Mouse (Mus musculus): ENCODE results near the gene Gstt3. TPM values are rescaled to one million over a fixed set of nuclear protein-coding genes. Genes with fewer than 3 reads are reported as not detected.

Gstt3 gene
- polyA plus RNA-seq, 1 experiment from 2014 or later: 11.8 TPM

DNA sequence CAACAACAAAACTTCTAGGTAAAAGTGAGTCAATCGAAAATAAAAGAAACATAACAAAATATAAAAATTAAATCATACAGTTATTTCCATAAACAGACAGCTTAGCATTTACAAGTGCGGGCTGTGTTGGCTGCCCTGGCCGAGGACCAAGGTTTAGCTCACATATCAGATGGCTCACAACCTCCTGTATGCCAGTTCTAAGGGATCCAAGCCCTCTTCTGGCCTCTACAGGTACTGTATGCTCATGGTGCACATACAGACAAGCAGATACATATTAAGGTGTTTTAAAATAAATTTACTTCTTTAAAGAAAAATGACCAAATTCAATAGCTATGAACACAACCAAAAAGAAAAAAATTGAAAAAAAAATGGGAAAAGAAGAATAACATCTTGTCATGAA, 20.9 kb downstream of the Gstt3 start:
- Histone ChIP-seq H3K9me3 (no peaks in the 10 kb centered on the region), H3K4me1 (peaks cover 15% of the 10 kb centered on the region), H3K27ac (no peak overlapping the region), H3K27me3 (no peaks in the 10 kb centered on the region), H3K4me3 (no peak overlapping the region), H3K36me3 (peaks cover 31% of the 10 kb centered on the region), H3K4me2 (no peak overlapping the region), H3K9ac (no peak overlapping the region)
- no peak for ATAC-seq (ENCODE audit: insufficient number of reproducible peaks, insufficient read depth, low FRiP score, low TSS enrichment, low read depth)
- WGBS: 97% methylated on average over 3 of the region's 3 CpGs

DNA sequence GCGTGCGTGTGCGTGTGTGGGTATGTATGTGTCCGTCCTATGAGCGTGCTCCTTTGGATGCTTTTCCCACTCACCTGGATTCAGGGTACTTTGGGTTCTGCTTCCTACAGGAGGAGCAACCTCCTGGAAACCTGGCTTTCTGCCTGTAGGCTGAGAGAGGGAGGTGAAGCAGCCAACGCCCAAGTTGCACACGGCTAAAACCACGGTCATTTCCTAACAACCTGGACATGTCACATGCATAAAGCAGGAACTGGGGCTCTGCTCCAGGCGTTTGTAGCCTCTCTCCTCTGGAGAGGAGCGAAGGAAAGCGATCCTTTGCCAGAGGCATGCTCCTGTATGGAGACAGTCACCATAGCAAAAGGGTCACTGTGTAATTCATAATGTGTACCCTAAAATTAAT, 24.5 kb downstream of the Gstt3 start:
- 95% methylated on average over 11 of the region's 11 CpGs for WGBS
- peaks cover 66% of the 10 kb centered on the region for H3K36me3 ChIP-seq

DNA sequence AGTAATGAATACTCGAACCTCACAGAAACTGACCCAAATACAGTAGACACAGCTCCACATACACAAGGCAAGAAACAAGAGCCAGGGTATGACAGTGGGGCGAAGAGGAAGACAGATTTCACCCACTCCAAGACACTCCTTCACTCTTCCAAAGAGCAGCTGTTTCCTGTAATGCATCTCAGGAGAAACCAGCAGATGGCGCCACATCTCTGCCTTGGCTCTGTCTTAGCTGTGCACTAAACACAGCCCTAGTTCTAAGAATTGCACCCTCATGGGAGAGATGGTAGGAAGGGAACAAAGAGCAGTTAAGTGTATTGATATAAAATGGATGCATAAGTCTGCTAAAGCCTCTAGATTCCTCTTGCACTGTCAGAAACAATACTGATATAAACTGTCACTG, 37.2 kb downstream of the Gstt3 start:
- Histone ChIP-seq H3K36me3 (peaks cover 94% of the 10 kb centered on the region), H3K4me3 (no peak overlapping the region)
- ATAC-seq (ENCODE audit: insufficient number of reproducible peaks, insufficient read depth, low FRiP score, low TSS enrichment, low read depth): peak; percentile 76; the same call in 1 of the 2 replicates

More for the DNA sequence above, 24.5 kb downstream of the Gstt3 start:
- no peak overlapping the region for H3K9ac ChIP-seq
- H3K4me2 ChIP-seq: no peak overlapping the region
- no peak for ATAC-seq (ENCODE audit: insufficient number of reproducible peaks, insufficient read depth, low FRiP score, low TSS enrichment, low read depth)
- no peaks in the 10 kb centered on the region for H3K9me3 ChIP-seq
- H3K4me1 ChIP-seq: no peaks in the 10 kb centered on the region
- no peak overlapping the region for H3K4me3 ChIP-seq
- H3K27ac ChIP-seq: no peak overlapping the region
- no peaks in the 10 kb centered on the region for H3K27me3 ChIP-seq

DNA sequence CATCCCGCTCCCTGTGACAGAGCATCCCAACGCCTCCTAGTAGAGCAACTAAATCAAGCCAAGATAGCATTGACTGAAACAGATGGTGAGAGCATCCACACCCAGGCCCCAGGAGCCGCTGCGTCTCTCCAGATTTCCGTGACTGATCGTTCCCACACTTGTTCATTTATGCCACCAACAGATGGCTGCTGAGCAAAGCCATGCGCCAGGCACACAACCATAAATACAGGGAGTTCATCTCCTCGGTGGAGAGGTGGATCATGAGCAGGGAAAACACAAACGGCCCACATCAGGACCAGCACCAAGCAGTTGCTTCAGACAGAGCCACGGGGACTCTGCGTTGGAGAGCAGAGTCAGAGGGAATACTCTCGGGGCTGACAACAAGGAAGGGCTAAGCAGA, 37.8 kb downstream of the Gstt3 start:
- Histone ChIP-seq H3K27me3 (no peaks in the 10 kb centered on the region), H3K27ac (no peak overlapping the region), H3K36me3 (peaks cover 94% of the 10 kb centered on the region), H3K4me3 (no peak overlapping the region), H3K4me1 (no peaks in the 10 kb centered on the region), H3K9me3 (no peaks in the 10 kb centered on the region), H3K4me2 (no peak overlapping the region), H3K9ac (no peak overlapping the region)
- WGBS: 74% methylated on average over 12 of the region's 12 CpGs
- no peak for ATAC-seq (ENCODE audit: insufficient number of reproducible peaks, insufficient read depth, low FRiP score, low TSS enrichment, low read depth)

More for the DNA sequence above, 37.2 kb downstream of the Gstt3 start:
- H3K27ac ChIP-seq: no peak overlapping the region; the same call in 1 of the 2 replicates
- no peaks in the 10 kb centered on the region for H3K9me3 ChIP-seq
- H3K4me2 ChIP-seq: no peak overlapping the region
- WGBS: 48% methylated on average over 3 of the region's 3 CpGs
- H3K27me3 ChIP-seq: no peaks in the 10 kb centered on the region
- H3K4me1 ChIP-seq: no peaks in the 10 kb centered on the region
- H3K9ac ChIP-seq: no peak overlapping the region

DNA sequence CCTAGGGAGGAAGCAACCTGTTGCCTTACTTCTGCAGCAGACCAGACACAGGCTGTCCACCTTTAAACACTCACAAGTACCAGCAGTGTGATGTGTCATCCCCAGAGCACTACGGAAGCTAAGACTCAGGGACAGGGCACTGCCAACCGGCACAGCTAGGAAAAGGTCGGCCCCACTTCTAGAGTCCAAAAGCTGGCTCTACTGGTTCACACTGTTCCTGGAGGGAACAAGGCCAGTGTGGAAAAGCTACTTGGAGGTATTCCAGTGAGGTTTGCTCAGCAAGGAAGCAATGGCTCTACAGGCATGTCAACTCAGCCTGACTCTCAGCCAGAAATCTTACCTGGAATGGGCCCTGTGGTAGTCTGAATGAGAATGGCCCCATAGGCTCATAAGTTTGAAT, 40.3 kb downstream of the Gstt3 start:
- Histone ChIP-seq H3K27ac (no peak overlapping the region), H3K9ac (no peak overlapping the region), H3K4me1 (no peaks in the 10 kb centered on the region), H3K4me2 (no peak overlapping the region), H3K27me3 (no peaks in the 10 kb centered on the region), H3K4me3 (no peak overlapping the region), H3K36me3 (peaks cover 92% of the 10 kb centered on the region), H3K9me3 (no peaks in the 10 kb centered on the region)
- WGBS: 91% methylated on average over 3 of the region's 3 CpGs
- ATAC-seq (ENCODE audit: insufficient number of reproducible peaks, insufficient read depth, low FRiP score, low TSS enrichment, low read depth): no peak

DNA sequence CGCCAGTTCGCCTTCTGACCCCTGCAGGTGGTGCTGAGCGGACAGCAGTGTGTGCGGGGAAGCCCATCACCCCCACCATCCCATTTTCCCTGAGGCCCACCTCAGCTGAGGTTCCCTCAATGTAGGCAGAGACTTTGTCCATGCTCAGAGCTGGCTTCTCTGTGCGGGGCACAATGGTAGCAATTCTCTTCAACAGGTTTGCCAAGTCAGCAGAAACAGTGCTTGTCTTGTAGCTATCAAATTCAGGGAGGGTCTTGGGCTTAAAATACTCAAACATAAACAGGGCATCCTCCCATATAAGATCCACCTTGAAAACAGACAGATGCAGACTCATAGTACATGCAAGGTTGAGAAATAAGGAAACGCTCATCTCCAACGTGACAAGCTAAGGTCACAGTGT, 55.8 kb downstream of the Gstt3 start:
- ATAC-seq (ENCODE audit: insufficient number of reproducible peaks, insufficient read depth, low FRiP score, low TSS enrichment, low read depth): no peak
- Histone ChIP-seq H3K27ac (no peak overlapping the region), H3K27me3 (no peaks in the 10 kb centered on the region), H3K9ac (no peak overlapping the region), H3K4me1 (no peaks in the 10 kb centered on the region), H3K36me3 (peaks cover 84% of the 10 kb centered on the region), H3K4me3 (no peak overlapping the region), H3K9me3 (no peaks in the 10 kb centered on the region), H3K4me2 (no peak overlapping the region)
- WGBS: 91% methylated on average over 7 of the region's 7 CpGs

Other genes with a start within 250 kb of the Gstt3 start
- gene Lrrc75b, start 221.1 kb downstream of the Gstt3 start, polyA plus RNA-seq (2015; fragmentation: Nextera tagmentation; extraction: Ambion mirVana): 3.9 and 6.6 TPM in 2 replicates
- 0.25 and 2.4 TPM in 2 replicates for gene Ggt1, start 219.8 kb downstream of the Gstt3 start, polyA plus RNA-seq (2015; fragmentation: Nextera tagmentation; extraction: Ambion mirVana)
- 0.96 and 2.0 TPM in 2 replicates for gene Ggt5, start 192.1 kb downstream of the Gstt3 start, polyA plus RNA-seq (2015; fragmentation: Nextera tagmentation; extraction: Ambion mirVana)
- 1.6 and 2.8 TPM in 2 replicates for gene Susd2, start 137.4 kb downstream of the Gstt3 start, polyA plus RNA-seq (2015; fragmentation: Nextera tagmentation; extraction: Ambion mirVana)
- gene Cabin1, start 17.1 kb downstream of the Gstt3 start, polyA plus RNA-seq (2015; fragmentation: Nextera tagmentation; extraction: Ambion mirVana): 30.0 and 33.9 TPM in 2 replicates
- gene Ddt, start 8.0 kb downstream of the Gstt3 start, polyA plus RNA-seq (2015; fragmentation: Nextera tagmentation; extraction: Ambion mirVana): 77.3 and 79.2 TPM in 2 replicates
- gene Gm20441, start 460 bp downstream of the Gstt3 start, polyA plus RNA-seq (2015; fragmentation: Nextera tagmentation; extraction: Ambion mirVana): not detected in 2 replicates
- 9.9 and 17.6 TPM in 2 replicates for gene Gstt1, start 17.2 kb upstream of the Gstt3 start, polyA plus RNA-seq (2015; fragmentation: Nextera tagmentation; extraction: Ambion mirVana)
- gene Gstt4, start 41.1 kb upstream of the Gstt3 start, polyA plus RNA-seq (2015; fragmentation: Nextera tagmentation; extraction: Ambion mirVana): not detected in 2 replicates
- gene Gstt2, start 56.0 kb upstream of the Gstt3 start, polyA plus RNA-seq (2015; fragmentation: Nextera tagmentation; extraction: Ambion mirVana): 5.9 and 9.1 TPM in 2 replicates
- gene Mif, start 78.8 kb upstream of the Gstt3 start, polyA plus RNA-seq (2015; fragmentation: Nextera tagmentation; extraction: Ambion mirVana): 1,667 and 1,727 TPM in 2 replicates
- gene Derl3, start 112.0 kb upstream of the Gstt3 start, polyA plus RNA-seq (2015; fragmentation: Nextera tagmentation; extraction: Ambion mirVana): 2.6 and 3.9 TPM in 2 replicates
- gene Smarcb1, start 140.2 kb upstream of the Gstt3 start, polyA plus RNA-seq (2015; fragmentation: Nextera tagmentation; extraction: Ambion mirVana): 229 and 250 TPM in 2 replicates
- gene Chchd10, start 151.7 kb upstream of the Gstt3 start, polyA plus RNA-seq (2015; fragmentation: Nextera tagmentation; extraction: Ambion mirVana): 9.4 and 9.5 TPM in 2 replicates
- gene Mmp11, start 155.1 kb upstream of the Gstt3 start, polyA plus RNA-seq (2015; fragmentation: Nextera tagmentation; extraction: Ambion mirVana): 123 and 136 TPM in 2 replicates
- 0.61 TPM in 1 of 2 replicates, not detected in the other for gene Gm867, start 159.3 kb upstream of the Gstt3 start, polyA plus RNA-seq (2015; fragmentation: Nextera tagmentation; extraction: Ambion mirVana)
- gene Vpreb3, start 161.6 kb upstream of the Gstt3 start, polyA plus RNA-seq (2015; fragmentation: Nextera tagmentation; extraction: Ambion mirVana): 0.37 and 1.1 TPM in 2 replicates
- not detected in 2 replicates for gene Gm5134, start 173.1 kb upstream of the Gstt3 start, polyA plus RNA-seq (2015; fragmentation: Nextera tagmentation; extraction: Ambion mirVana)

Data from embryonic facial prominence, embryonic 13.5 days (tissue).